Mouse (Mus musculus): ENCODE measurements around the gene Nfatc2. TPM values are rescaled to one million over a fixed set of nuclear protein-coding genes. Genes with fewer than 3 reads are reported as not detected.

The Nfatc2 gene
- total RNA-seq, 2 experiments from 2014 or later: 19.7 to 20.1 TPM

DNA sequence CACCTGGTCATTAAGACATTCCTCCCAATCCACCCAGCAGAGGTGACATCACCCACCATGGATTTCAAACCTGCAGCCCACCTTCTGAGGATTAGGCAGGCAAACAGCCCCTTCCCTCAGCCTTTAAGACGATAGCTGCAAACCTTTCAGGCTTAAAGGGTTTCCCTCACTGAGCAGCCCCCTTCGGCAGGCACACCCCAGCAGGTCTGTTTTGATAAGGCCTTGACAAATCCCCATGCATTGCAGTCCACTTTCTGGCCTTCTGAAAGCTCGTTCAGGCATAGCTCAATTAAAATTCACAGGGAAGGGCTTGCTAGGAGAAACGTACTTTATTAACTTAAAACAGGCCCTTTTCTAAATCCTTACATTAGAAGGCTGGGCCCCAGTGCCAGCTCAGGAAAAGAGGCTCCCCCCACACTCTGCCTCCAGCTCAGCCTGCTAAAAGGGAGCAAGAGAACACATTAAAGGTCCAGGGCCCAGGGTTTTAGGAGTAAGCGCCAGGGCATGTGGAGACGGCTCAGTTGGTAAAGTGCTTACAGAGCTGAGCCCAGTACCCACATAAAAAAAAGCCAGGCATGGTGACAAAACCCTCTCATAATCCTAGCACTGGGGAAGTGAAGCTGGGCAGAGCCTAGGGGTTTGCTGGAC lies 20.1 kb downstream of the Nfatc2 start:
- H3K4me3 ChIP-seq: no peak overlapping the region
- H3K27ac ChIP-seq: no peak overlapping the region
- TF ChIP-seq CTCF (conservative IDR thresholded peaks at IDR 0.05): no peak
- DNase-seq (ENCODE audit: low spot score in 2 of 2): no peak

DNA sequence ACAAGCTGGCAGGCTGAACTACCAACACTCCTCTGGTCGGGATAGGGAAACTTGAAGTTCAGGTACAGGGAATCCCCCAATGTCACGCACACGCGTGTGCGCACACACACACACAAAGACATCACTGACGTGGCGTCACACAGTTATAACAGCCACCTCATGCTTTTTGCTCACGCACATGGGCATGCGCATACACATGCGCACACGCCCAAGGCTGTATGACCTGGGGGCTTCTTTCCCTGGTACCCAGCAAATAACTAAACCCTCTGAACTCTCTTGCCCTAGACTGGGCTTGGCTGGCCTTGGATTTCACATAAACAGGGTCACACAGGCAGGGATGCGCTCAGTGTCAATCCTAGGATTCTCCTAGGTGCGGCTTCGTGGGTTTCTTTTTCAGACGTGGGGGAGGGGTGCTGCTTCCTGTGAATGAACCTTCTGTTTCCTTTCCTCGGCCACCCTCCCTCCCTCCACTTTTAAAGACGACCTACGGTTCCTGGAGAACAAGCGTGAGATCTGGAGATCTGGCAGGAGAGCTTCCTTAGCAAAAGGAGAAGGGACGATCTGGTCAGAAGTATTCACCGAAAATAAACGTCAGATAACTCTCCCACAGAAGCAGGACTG lies 21.1 kb downstream of the Nfatc2 start:
- no peak for TF ChIP-seq CTCF (conservative IDR thresholded peaks at IDR 0.05)
- Histone ChIP-seq H3K27ac (no peak overlapping the region), H3K4me3 (no peak overlapping the region)
- DNase-seq (ENCODE audit: low spot score in 2 of 2): no peak

DNA sequence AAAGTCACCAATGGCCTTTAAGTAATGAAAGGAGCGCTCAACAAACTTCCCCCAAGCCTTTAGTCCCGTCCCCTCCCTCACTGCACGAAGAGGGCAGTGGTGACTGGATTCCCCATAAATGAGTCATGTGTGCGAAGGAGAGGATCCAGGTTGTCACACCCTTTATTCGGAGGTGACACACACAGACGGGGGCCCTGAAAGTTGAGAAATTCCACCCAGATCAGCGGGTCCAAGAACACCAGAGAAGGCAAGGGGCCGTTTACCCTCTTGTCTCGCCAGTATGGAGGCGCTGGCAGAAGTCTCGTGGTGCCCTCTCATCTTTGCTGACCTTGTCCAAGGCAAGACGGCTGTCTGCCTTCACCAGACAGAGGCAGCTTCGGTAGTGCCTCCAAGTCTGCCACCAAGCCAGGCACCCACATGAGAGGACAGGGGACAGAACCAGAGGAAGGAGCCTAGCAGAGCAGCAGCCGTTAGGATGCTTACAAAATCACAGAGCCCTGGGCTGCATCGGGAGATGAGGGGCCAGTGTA lies 21.8 kb downstream of the Nfatc2 start:
- TF ChIP-seq CTCF (conservative IDR thresholded peaks at IDR 0.05): no peak
- H3K4me3 ChIP-seq: no peak overlapping the region

DNA sequence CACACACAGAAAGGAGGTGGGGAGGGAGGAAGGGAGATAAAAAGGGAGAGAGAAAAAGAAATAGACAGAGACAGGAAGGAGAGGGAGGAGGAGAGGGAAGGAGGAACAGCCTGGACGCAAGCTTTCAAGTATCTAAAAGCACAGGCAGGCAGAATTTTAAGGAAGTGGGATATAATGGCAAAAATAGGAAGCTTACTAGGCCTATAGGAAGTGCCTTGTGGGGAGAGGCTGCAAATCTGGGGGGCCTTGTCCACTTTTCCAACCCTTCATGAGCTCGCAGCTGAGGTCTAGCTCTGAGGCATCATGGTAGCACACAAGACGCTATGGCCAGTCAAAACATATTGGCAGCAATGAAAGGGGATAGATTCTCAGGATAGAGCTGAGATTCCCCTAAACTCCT lies 22.3 kb downstream of the Nfatc2 start:
- Histone ChIP-seq H3K4me3 (no peak overlapping the region), H3K27ac (no peak overlapping the region)
- no peak for TF ChIP-seq CTCF (conservative IDR thresholded peaks at IDR 0.05)
- DNase-seq (ENCODE audit: low spot score in 2 of 2): no peak

More for the DNA sequence above, 21.8 kb downstream of the Nfatc2 start:
- no peak for DNase-seq (ENCODE audit: low spot score in 2 of 2)
- no peak overlapping the region for H3K27ac ChIP-seq

DNA sequence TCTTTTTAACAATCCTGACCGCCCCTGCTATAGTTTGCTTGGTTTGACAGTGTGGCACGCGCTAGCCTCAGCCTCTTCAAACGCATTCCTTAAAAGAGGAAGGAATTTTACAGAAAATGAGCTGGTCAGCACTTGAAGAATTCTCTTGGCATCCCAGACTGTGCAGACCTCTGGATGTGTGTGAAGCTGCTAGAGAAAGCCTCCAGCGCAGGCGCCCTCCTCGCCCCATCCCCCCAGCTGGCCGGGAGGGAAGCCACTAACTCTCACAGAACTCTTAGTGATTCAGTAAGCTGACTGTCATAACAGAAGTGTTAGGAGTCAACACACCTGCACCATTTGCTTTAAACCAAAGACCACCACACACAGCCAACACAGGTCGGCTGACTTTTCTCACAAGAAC lies 23.3 kb downstream of the Nfatc2 start:
- no peak overlapping the region for H3K4me3 ChIP-seq
- H3K27ac ChIP-seq: no peak overlapping the region
- TF ChIP-seq CTCF (conservative IDR thresholded peaks at IDR 0.05): no peak
- no peak for DNase-seq (ENCODE audit: low spot score in 2 of 2)

DNA sequence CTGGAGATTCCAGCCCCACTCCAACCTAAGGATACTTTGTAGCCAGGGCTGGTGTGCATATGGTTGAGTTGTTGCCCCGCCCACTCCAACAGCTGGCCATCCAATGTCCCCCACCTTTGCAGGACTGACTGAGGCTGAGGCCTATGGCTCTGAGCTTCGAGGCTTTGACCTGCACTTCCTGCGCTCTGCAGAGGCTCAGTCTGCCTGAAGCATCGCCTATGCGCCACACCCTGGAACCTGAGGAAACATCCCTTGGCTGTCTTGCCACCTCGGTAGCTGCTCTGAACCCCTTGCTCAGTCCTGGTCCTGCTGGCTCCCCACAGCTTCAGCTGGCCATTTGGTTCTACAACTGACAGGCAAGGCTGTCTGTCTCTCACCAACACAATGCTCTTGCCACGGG lies 24.1 kb downstream of the Nfatc2 start:
- DNase-seq (ENCODE audit: low spot score in 2 of 2): no peak
- TF ChIP-seq CTCF (conservative IDR thresholded peaks at IDR 0.05): no peak
- Histone ChIP-seq H3K4me3 (no peak overlapping the region), H3K27ac (no peak overlapping the region)

DNA sequence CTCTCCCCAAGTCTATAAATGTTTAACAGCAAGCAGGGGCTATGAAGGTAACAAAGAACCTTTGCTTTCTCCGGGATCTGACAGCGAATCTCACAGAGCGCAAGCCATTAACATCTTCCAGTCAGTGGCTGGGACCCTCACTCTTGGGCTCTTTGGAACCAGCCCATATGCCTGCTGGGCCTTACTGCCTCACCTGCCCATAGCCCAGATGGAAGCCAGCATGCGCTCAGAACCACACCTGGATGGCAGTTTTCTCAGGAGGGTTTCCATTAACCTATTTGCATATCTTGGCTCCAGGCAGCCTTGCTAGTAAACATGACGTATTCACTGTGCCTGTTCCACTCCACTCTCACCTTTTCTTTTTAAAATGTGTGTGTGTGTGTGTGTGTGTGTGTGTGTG lies 25.6 kb downstream of the Nfatc2 start:
- DNase-seq (ENCODE audit: low spot score in 2 of 2): no peak
- Histone ChIP-seq H3K4me3 (no peak overlapping the region), H3K27ac (no peak overlapping the region)
- TF ChIP-seq CTCF (conservative IDR thresholded peaks at IDR 0.05): no peak

DNA sequence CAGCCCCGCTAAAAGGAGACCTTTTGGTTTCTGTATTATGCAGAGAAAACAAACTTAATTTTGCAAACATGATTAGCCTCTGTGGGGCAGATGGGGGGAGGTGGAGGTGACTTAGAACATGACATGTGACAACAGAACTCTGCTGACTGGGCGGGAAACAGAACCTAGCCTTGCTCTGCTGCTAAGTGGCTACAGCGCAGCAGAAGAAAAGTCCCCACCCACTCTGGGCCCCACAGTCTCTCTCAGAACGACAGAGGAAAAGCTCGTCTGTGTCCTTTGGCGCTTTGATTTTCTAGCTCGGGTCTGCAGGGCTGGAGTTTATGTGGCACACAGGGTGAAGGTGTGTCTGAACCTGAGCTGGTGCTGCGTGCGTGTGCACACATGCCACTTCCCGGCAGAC lies 26.5 kb downstream of the Nfatc2 start:
- H3K4me3 ChIP-seq: no peak overlapping the region
- no peak for TF ChIP-seq CTCF (conservative IDR thresholded peaks at IDR 0.05)
- no peak for DNase-seq (ENCODE audit: low spot score in 2 of 2)
- no peak overlapping the region for H3K27ac ChIP-seq

DNA sequence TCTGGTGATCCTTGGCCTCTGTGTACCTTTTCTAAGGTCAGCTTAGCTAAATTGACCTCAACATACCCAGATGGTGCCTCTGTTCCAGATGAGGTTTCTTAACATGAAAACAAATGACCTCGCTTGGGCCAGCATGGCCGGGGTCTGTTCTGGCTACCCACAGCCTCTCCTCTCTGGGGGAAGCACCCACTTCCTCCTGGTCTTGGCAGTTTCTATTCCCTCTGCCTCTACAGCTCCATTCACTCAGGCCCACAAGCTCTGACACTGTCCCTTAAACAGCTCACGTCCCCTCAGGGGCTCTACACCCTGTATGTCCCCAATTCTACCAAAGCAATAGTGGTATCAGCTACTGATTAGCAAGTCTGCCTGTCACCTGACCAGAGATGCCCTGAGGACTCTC lies 27.6 kb downstream of the Nfatc2 start:
- Histone ChIP-seq H3K4me3 (no peak overlapping the region), H3K27ac (0 out of 2 replicates have a peak overlapping the region, but pooled peaks have one; percentile 3)
- no peak for TF ChIP-seq CTCF (conservative IDR thresholded peaks at IDR 0.05)
- DNase-seq (ENCODE audit: low spot score in 2 of 2): no peak

DNA sequence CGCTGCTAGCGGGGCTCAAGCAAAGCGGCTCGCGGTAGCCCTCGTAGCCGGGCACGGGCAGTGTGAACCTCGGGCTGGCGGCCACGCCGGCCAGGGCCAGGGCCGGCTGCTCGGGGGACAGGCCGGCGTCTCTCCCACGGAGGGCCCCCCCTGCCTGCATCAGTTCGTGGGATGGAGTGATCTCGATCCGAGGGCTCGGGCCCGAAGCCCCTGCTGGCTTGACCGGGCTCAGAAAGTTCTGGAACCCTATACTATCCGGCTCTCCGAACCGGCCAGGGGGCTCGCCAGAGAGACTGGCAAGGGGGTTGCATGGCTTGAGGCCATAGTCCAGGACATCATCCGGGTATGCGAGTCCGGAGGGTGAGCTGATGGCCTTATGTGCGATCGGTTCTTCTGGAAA lies 30.2 kb downstream of the Nfatc2 start:
- no peak for TF ChIP-seq CTCF (conservative IDR thresholded peaks at IDR 0.05)
- H3K4me3 ChIP-seq: no peak overlapping the region
- no peak for DNase-seq (ENCODE audit: low spot score in 2 of 2)
- H3K27ac ChIP-seq: no peak overlapping the region

DNA sequence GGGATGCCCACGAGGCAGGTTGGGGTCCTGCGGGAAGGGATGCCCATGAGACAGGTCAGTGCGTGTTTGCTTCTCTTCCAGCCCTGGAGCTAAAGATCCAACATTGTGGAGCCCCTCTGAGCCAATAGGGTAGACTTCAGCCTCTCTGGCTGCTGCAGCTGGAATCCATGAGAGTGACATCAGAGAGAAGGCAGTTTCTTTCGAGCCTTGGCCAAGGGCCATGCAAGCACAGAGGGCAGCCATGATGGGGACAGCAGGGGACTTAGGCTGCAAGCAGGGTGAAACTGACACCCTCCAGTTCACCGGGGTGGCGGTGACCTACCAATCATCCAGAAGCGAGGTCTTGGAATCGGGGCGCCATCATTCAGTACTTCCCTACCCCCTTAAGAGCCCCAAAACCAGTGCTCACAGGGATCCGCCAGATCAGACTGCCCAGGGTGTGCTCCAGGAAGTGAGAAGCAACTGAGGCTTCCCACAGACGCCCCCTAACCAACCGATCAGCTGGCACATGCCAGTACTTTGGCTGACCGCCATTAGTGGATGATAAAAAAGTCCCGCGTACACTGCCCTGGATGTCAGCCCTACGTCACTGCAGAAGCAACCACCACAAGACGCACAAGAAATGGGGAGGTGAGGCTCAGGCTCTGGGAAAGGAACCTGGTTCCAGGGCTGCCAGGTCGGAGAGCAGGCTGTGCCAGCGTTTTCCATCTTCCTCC lies 35.8 kb downstream of the Nfatc2 start:
- DNase-seq (ENCODE audit: low spot score in 2 of 2): no peak
- no peak for TF ChIP-seq CTCF (conservative IDR thresholded peaks at IDR 0.05)

DNA sequence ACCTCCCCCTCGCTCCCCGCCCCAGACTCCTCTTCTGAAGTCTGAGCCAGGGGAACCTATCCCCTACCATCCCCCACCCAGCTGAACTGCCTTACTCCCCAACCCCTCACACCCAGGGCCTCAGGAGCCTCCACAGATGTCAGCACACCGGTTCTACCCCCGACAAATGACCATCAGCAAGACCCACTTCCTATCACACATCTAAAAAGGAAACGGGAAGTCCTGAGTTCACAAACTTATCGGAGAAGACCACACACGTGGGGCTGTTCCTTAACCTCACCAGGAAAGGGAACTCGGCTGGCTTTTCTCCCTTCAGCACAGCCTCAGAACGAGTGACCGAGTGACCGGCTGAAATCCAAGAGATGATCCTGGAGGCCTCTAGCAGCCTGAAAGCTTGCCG lies 38.3 kb downstream of the Nfatc2 start:
- DNase-seq (ENCODE audit: low spot score in 2 of 2): no peak
- H3K4me3 ChIP-seq: no peak overlapping the region
- no peak overlapping the region for H3K27ac ChIP-seq
- TF ChIP-seq CTCF (conservative IDR thresholded peaks at IDR 0.05): no peak

More for the DNA sequence above, 35.8 kb downstream of the Nfatc2 start:
- H3K4me3 ChIP-seq: no peak overlapping the region
- no peak overlapping the region for H3K27ac ChIP-seq

DNA sequence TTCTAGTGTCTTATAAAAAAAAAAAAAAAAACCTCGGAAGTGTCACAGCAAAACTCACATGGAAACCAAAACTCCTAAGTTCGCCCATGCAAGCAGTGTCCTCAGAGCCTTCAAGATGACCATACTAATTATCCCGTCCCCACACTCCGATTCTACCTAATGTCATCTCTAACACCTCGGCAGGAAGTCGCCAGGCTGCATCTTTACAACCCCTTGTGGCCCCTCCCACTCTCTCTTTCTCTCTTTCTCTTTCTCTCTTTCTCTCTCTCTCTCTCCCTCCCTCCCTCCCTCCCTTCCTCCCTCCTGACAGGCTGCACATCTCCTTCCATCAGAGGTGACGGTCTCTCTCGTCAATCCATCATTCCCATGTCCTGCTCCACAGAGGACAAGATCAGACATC lies 44.4 kb downstream of the Nfatc2 start:
- Histone ChIP-seq H3K4me3 (no peak overlapping the region), H3K27ac (no peak overlapping the region)
- no peak for TF ChIP-seq CTCF (conservative IDR thresholded peaks at IDR 0.05)
- DNase-seq (ENCODE audit: low spot score in 2 of 2): no peak
